Mouse (Mus musculus) megakaryocyte-erythroid progenitor cell, adult 5 weeks (primary cell): ENCODE measurements around the gene Abcc5. TPM values are rescaled to one million over a fixed set of nuclear protein-coding genes. Genes with fewer than 3 reads are reported as not detected.

Experiments used
- polyA plus RNA-seq: library from polyadenylated mRNA; stranded (reverse); fragments of >175 nt; gene quantifications from 2 replicates; pipeline ENCODE4 v1.2.3, GENCODE M21; 2012

Gene Abcc5
- 10.1 and 12.0 TPM in 2 replicates for polyA plus RNA-seq

DNA sequence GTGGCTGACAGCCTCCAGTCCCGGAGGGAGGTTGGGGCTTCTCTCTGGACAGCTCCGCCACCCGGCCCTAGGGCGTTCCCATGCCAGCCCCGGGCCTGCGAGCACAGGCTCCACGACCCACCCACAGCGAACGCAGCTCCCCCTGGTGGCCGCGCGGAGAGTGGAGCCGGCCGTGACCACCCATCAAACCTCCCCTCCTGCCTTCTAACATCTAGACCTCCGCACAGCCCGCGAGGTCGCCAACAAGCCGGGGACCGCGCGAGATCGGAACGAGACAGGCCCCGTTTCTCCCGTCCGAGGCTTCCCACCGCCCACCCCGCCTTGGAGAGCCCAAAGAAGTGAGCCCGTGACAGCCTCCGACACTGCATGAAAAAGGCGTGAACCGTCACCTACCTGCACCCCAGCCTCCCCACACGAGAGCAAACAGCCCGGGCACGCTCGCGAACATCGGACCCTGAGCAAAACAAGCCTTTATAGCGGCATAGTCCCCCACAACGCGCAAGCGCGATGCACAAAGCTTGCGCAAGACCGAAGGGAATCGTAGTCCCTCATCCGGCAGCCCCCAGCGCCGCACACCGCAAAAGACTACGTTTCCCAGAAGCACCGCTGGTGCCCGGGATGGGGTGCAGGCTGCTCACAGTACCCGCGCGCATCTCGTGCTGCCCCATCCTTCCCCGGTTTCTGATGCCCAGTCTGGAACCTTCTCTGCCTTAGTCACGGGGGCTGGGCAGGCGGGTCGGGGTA lies at the start of gene Abcc5:
TSS of gene Abcc5 (minus strand) at position 540 of the 744 bp plus-strand sequence.

DNA sequence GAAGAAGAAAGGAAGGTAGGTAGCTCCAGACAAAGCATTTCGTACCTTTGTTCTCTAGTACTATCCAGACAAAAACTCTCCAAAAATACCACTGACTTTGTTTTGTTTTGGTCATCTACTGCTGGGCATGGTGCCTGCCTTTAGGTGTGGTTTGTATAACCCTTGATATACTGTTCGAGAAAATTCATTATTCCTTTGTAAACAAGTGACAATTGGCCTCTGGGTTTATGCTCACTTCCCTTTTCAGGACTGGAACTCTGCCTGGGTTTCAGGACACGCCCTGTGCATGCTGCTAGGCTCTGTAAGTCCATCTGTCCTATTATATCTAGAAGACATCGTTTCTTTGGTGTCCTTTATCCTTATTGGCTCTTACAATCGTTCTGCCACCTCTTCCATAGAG lies 100.9 kb downstream of the Abcc5 start, which contains the start of gene Cyp2ab1:
TSS of gene Cyp2ab1 (minus strand) at position 119 of the 400 bp plus-strand sequence.

DNA sequence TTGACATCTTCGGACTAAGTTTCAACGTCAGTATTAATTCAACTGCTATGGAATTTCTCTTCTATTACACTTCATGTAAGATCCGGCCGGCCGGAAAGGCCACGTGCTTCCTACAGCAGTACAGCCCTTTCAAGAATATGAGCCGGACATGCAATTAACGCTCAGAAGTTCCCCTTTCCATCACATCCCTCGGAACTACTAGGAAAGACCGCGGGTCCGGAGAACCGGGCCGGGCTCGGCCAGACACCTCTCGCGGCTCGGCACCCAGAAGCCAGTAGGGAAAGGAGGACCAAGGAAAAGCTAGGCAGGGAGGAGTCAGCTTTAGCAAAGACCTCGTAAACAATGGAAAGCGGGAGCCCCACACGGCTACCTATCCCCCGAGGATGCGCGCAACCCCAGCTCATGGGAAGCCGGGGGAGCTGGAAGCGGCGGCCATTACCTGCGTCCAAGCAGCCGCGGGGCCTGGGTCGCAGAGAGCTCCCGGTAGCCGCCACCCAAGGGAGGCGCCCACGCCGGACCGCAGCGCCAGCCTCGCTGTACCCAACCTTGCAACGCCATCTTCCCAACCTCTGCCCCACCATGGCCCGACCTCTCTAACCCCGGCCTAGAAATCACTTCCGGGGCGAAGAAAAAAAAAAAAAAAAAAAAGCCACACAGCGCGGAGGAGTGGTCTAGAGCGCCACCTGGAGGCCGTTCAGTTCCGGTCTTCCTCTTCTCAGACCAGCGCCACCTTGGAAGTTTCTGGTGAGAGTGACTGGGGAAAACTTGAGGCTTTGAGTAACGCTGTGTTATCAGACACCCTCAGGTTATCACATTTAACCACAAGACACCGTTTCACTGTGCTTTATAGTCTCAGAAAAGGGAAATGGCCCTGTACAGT lies 124.2 kb downstream of the Abcc5 start, which contains the start of gene Parl:
TSS of gene Parl (minus strand) at position 618 of the 880 bp plus-strand sequence.

Other genes starting within 250 kb of the Abcc5 start
- not detected in 2 replicates for gene Map6d1, start 185.0 kb downstream of the Abcc5 start, polyA plus RNA-seq
- gene Parl, start 124.0 kb downstream of the Abcc5 start, polyA plus RNA-seq, result 465 and 531 TPM in 2 replicates
- gene Cyp2ab1, start 101.0 kb downstream of the Abcc5 start, polyA plus RNA-seq, result 0.06 and 0.16 TPM in 2 replicates
- gene Eif2b5, start 72.4 kb upstream of the Abcc5 start, polyA plus RNA-seq, result 15.3 and 18.8 TPM in 2 replicates
- 26.6 and 40.0 TPM in 2 replicates for gene Dvl3, start 90.6 kb upstream of the Abcc5 start, polyA plus RNA-seq
- 121 and 128 TPM in 2 replicates for gene Ap2m1, start 109.1 kb upstream of the Abcc5 start, polyA plus RNA-seq
- 22.5 and 24.3 TPM in 2 replicates for gene Abcf3, start 122.2 kb upstream of the Abcc5 start, polyA plus RNA-seq
- gene Vwa5b2, start 163.1 kb upstream of the Abcc5 start, polyA plus RNA-seq, result 0.02 and 0.19 TPM in 2 replicates
- 7.4 and 10.6 TPM in 2 replicates for gene Eef1akmt4, start 185.2 kb upstream of the Abcc5 start, polyA plus RNA-seq
- not detected in 2 replicates for gene Gm49333, start 185.2 kb upstream of the Abcc5 start, polyA plus RNA-seq
- 13.1 and 17.5 TPM in 2 replicates for gene Alg3, start 185.3 kb upstream of the Abcc5 start, polyA plus RNA-seq
- 4.1 and 4.3 TPM in 2 replicates for gene Camk2n2, start 194.9 kb upstream of the Abcc5 start, polyA plus RNA-seq
- gene Ece2, start 203.4 kb upstream of the Abcc5 start, polyA plus RNA-seq, result 0.14 and 0.16 TPM in 2 replicates
- 220 and 372 TPM in 2 replicates for gene Psmd2, start 225.3 kb upstream of the Abcc5 start, polyA plus RNA-seq
- 561 and 648 TPM in 2 replicates for gene Eif4g1, start 241.9 kb upstream of the Abcc5 start, polyA plus RNA-seq